Mouse (Mus musculus) heart, adult 8-10 months (tissue): ENCODE results near the gene Stim2. TPM values are rescaled to one million over a fixed set of nuclear protein-coding genes. Genes with fewer than 3 reads are reported as not detected.

Experiments
- DNase-seq: peaks from one replicate; pipeline ENCODE4 v3.0.0; 2022; ENCODE audit warnings: low spot score
- total RNA-seq, 4 experiments: library from RNA; stranded (reverse); gene quantifications; 2 replicates each; pipeline ENCODE4 v1.2.4; 2022

Gene Stim2
- total RNA-seq, 4 experiments from 2014 or later, result 11.8 to 15.7 (median 14.7) TPM

DNA sequence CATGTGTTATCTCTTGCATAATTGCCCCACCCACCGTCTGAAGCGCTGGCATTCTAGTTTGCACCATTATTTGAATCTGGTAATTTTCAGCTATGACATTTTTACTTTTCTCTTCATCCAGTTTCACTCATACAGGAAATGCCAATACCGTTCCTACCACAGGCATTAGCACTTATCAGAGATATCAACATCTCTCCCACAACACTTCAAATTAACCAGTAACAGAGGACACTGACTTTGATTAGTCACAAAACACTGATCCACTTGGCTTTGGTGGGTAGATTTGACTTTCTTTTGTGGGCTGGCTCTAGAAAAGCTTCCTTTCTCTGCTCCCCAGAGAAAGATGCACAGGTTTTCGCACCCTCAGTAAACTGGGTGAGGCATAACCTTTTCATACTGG lies 3.7 kb upstream of the Stim2 start:
- DNase-seq, result no peak

DNA sequence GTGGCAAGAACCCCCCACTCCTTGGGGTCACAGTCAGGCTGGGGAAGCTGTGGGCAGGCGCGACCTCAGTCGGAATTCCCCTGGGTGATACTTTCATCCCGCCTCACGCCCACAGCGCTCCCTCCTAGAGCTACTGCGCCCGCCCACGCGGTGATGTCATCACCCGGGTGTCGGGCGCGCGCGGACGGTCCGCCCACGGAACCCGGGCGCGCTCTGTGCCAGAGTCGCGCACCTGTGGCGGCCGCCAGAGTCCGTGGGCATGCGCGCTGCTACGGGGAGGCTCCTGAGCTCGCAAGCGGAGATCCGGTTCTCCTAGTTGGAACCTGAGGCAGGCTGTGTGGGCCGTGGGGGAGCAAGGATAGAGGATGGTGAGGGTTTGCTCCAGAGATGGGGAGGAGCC lies 3.0 kb upstream of the Stim2 start:
- DNase-seq, result peak; percentile 73

DNA sequence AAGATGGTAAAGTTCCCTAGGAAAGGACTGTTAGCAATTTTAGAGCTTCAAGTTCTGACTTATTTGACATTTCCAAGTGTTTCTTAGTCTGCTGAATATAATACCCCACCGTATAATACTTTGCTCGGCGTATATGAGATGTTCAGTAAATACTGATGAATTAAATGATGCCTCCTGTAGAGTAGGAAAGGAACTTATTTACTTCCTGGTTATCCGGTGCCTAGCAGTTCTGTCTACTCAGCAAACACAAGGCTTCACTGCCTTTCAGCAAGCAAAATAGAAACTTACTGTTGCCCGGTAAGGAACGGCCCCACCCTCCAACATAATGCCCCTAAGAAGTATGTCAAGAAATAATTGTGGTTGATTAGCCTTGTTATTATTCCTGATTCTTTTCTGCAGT lies 1.5 kb upstream of the Stim2 start:
- DNase-seq, result no peak

DNA sequence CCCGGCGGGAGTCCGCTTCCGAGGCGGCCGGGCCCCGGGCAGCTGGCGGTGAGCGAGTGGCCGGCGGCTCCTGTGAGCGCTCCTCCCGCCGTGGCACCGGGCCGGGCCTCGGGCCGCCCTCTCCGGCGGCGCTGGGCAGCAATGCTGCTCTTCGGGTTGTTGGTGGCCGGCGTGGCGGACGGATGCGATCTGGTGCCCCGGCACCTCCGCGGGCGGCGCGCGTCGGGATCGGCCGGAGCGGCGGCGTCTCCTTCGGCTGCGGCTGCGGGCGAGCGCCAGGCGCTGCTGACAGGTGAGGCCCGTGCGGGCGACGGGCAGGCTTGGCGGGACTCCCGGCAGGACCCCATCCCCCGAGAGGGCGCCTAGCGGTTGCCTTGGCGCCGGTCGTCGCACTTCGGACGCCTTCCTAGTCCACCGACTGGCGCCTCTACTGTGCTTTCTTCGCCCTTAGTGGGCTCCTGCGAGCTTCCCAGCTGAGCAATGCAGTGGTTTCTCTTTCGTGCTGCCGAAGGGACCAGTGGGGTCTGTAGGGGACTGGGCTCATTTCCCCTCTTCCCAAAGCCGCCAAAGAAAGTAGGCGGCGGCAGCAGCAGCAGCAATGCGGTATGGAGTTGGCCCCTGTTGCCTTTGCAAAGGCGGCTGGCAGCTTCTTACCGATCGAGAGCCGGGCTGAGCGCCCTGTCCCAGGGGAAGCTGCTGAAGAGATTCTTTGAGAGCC lies 603 bp downstream of the Stim2 start:
- peak; percentile 48 for DNase-seq

DNA sequence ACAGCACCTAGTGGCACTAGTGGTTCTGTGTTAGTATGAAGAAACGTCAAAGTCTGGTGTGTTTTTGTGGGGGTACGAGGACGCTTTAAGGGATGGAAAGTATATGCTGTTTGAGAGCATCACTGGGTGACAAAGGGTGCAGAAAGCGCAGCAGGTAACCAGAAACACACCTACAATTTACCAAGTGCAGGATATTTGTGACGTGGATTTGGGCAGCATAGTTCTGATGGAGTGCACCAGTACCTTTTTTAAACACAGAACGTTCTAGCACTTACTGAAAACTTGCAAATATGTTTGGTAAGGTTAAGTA lies 1.1 kb downstream of the Stim2 start:
- DNase-seq, result no peak

DNA sequence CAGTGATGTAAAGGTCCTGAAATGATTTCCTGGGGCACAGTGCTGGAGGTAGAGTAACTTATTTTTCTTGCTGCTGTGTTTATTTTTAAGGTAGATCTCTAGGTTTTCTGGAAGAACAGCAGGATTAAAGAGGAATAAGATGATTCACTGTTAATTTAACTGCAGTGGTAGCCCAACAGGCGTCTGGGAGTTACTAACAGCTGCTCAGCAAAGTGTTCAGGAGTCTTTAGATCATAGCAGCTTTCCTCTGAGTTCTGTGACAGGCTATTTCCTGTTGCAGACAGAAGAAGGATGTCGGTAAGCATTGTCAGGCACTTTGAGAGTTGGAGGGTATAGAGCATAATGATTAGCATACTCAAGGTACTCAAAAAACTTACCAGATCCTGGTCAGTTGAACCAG lies 1.5 kb downstream of the Stim2 start:
- no peak for DNase-seq

DNA sequence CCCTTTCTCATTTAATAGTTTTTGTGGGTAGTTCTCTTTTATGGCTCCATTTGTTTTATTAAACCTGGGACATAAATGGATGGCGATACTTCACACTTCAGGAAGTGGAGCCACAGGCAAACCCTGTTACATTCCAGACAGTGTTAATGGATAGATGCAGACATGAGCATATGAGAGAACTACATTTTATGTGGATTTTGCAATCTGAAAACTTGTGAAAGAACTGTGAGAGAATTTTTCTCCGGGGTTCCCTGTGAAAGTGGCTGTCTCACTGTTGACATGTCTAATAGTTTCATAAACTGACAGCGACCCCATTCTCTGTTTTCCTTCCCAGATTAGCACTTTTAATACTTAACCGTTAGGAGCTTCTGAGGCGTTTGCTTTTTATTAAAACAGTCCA lies 2.7 kb downstream of the Stim2 start:
- no peak for DNase-seq

DNA sequence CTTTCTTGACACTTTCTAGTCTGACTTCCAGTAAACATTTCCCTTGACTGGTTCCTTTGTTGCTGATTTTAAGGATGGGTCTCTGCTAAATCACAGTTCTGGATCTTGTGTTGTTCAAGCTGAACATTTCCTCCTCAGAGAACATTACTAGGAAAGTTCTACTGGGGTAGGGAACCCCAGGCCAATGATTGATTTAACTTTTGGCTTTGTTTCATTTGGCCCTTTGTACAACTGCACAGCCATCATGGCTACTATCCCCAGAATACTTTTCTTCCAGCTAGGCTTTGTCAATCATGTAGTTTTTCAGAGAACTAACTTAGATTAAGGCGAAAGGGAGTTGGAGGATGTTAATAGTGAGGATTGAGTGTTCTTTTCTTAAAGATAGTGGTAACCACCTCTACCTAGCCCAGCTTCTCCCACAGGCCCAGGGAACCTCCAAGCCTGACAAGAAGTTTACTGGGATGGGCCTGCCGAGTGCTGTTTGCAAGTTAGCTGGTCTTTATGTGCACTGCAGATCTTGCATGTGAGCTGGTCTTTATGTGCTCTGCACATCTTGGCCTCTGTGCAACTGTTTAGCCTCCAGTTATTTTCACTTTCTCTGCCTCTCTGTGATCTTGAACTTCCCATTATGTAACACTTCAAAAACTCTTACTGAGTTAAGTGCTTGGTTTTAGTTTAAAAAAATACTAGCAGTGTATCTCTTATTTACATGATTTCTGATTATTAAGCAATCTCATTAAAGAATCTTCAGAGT lies 7.0 kb downstream of the Stim2 start:
- no peak for DNase-seq

DNA sequence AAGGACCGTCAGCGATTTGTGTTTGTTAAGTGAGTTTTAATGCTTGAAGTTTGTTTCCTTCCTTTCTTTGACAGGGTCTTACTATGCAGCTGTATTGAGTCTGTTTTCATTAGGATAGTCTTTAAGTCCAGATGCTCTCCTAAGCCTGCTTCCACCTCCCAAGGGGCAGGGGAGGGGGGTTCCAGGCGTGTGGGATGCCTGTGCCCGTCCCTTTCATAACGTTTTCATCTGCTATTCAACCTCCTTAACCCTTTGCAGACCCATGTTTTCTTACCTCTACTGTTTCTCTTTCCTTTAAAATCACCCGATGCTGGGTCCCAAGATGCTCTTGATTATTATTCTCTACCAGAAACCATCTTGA lies 7.5 kb downstream of the Stim2 start:
- no peak for DNase-seq

DNA sequence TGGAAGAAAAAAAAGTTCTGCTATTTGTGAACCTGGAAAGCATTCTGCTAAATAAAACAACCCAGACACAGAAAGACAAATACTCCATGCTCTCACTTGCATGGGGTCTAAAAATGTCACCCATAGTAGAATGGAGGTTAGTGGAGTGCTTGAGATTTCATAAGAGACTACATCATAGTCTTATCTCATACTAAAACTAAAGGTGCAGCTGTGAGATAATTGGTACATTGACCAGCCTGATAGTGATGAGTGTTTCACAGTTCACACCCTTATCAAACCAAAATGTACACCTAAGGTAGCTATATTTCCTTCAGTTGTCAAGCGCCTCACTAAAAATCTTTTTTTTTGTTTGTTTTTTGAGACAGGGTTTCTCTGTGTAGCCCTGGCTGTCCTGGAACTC lies 8.5 kb downstream of the Stim2 start:
- DNase-seq, result no peak

DNA sequence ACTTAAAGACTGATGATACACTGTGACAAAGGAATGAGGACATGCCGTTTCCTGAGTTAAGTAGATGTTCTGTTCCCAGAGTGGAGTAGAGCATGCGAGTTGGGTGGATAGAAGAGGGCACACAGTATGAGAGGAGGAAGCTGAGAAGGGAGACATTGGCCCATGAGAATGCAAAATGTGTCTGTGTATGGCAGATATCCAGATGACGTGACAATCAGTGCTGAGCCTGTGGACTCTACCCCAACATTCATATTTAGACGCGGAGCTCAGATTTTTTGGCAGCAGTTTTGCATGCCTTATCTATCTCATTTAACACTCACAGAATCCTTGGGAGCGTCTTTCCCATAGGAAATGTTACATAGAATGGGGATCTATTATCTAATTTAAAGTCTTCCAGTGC lies 9.3 kb downstream of the Stim2 start:
- no peak for DNase-seq

DNA sequence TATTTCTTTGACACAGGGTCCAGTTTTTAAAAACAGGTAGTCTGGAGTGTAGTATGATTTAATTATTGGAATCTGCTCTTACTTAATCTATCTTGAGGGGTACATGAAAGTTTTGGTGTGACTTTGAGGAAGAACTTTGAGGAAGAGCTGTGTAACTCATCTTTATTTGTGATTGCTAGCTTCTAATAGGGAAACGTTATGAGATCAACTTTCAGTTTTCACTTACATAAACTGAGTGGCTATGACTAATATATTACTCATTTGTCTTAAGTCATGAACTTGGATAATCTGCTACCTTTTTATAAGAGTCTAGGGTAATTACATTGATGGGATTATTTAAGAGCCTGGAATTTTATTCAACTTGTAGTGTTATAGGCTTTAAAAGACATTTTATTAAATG lies 15.0 kb downstream of the Stim2 start:
- no peak for DNase-seq

DNA sequence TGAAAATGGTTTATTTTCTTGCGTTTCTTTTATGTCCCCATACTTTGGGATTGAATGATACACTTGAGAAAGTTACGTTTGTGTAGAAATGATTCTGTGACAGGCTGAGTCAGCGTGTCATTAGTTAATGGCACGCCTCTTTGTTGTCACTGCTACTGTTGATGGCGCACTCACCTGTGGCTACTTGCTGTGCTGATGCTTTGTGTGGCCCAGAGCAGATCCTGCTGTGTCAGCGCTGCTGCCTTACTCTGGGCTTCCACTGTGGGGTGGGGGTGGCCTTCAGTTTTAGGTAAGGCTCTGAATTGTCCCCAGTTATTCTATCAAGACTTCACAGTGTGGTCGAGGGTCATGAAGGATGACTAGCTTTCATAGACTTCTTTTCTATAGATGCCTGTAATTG lies 18.8 kb downstream of the Stim2 start:
- DNase-seq, result no peak

DNA sequence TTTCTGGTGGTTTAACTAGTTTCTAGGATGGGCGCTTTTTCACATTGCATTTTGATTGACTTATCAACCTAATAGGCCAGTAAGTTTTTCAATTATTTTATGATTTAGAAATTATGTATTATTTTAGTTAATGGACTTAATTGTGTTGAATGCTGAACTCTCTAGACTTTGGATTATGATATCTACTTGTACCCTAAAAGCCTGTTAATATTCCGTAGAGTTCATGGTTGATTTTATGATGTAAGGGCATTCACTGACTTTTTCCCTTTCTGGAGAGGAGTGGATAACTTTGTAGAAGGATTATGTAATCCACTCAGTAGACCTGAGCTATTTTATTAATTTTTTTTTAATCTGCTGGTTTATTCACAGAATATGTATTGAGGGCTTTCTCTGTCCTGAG lies 20.6 kb downstream of the Stim2 start:
- no peak for DNase-seq

DNA sequence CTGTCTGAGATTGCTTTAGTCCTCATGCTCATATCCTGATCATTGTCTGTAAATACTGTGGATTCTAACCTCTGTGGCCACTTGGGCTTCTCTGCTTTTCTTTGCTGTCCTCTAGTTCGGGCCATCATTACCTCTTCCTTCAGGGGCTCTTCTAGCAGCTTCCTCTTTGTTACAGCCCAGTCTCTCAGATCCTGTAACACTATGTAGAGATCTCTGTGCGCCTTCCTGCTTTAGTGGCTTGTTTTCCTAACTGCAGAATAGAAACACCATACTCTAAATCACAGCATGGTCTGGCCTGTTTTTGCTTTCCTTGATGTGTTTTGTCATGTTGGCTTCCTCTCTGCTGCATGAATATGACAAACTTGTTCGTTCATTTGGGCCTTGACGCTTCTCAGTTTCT lies 21.2 kb downstream of the Stim2 start:
- no peak for DNase-seq

DNA sequence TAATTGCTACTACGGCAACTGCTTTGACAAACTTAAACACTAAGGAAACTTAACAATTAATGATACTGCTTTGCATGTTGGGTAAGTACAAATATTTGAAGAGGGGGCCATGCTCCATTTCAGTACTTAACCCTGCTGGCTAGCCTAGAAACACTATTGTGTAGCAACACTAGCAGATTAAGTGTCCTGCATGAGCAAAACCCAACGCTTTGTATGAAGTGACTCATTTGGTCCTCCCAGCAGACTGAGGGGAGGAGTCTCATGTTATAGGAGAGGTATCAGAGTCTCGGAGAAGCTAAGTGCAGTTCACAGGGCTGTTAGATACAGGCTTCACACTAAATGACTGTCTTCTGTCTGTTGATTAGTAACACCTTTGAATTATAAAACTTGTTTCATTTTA lies 26.3 kb downstream of the Stim2 start:
- DNase-seq, result no peak

DNA sequence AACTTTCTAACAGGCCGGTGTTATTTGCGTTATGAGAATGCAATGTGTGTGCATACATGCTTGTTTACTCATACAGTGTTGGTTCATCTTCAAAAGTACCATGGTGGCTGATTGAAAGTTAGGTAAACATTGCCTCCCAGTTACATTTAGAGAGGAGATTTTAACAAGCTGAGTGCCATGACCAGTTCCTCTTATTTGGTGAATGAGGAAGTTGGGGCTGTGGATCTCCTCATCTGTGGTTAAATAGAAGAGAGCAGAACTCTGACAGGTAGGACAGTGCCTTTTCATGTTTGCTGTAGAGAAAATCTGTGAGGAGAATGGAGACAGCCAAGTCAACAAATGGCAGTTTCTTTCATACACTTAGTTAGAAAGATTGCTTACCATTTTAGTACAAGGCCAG lies 27.3 kb downstream of the Stim2 start:
- no peak for DNase-seq

DNA sequence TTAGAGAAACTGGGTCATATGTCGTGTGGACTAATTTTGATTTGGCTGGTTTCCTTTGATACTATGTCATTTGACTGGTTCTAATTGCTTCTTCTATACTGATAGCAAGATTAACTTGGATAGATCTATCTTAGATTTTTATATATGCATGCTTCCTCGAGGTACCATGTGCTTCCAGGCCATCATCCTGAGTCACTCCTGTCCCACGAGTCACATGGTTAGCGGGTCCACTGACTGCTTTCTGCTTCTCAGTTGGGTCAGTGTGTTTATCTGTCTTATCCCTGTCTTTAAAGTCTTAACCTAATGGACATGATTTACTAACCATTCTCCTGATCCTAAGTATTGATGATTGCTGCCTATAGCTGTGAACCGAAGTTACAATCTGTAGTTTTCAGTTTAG lies 34.9 kb downstream of the Stim2 start:
- DNase-seq, result no peak

DNA sequence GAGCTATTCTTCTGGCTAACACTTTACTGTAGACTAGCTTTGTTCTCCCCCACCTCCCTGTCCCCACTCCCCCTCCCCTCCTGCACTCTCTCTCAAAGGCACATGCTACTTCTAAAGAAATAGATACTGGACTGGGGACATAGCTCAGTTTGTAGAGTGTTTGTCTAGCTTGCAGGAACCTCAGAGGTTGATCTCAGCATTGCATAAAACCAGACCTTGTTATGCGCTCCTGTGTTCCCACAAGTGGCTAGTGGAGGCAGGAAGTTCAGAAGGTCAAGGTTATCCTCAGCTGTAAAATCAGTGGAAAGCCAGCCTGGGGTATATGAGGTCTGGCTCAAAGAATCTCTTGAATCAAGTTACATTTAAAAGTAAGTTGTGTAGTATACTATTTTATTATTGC lies 36.4 kb downstream of the Stim2 start:
- DNase-seq, result no peak

DNA sequence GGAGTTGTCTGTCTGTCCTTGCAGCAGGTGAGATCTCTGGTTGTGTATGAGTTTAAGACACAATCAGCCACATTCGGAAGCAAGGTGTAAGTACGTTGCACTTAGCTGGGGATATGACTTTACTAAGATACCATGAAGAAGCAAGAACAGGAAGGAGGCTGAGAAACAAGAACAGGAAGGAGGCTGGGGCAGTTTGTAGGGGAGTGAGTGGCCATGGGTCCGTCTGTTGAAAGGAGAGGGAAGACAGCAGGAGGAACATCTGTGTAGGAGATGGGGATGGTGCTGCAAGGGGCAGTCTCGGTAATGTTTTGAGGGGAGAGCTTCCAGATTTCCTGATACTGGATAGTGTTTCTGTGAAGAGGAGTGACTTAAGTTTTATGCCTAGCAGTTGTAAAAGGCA lies 40.3 kb downstream of the Stim2 start:
- DNase-seq, result no peak

DNA sequence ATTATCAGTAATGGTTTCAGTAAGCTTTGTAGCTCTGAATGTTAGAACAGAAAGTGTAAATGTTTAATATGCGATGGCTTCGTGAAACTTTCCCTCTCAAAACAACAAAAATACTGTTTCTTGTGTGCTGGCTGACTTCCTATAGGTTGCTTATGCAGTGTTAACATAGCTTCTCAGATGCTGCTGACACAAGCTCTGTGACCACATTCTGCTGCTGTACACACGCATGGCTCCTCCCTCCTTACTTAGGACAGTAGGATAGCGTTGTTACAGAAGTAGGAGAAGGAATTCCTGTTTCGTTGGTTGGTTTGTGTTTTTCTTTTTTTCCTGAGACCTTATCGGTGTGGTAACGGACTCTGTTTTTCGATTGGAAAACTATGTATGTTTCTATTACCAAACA lies 42.2 kb downstream of the Stim2 start:
- no peak for DNase-seq

DNA sequence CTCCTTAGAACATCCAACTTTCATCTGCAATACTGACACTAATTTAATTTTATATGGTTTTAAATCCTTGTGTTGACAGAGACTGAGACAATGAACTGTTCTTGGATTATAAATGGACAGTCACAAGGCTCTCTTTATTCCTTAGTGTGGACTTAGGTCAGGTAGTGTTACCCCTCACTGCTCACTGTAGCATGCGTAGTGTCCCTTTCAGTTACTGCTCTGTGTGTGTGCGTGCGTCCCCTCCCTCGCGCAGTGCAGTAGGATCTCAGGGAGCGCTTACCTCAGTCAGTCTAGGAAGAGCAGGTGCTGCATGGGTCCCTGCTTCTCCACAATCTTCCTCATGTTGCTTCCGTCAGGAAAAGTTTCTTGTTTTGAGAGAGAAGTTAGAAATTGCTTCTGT lies 43.7 kb downstream of the Stim2 start:
- no peak for DNase-seq

DNA sequence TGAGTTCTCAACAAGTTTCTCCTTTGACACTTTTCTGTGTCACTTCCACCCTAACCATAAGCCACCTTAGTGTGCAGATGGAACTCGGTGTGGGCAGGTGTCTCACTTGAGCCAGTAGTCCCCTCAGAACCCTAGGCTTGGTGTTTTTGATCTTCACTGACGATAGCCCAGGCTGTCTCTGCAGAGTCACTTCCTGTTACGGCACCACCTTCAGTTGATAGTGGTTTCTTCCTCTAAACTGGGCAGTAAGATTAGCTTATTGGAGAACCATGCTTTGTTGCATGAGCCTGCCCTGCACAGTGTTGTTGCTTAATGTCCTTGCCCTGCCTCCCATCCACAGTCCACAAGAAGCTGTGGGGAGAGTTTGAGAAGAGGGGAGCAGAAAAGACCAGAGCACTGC lies 47.2 kb downstream of the Stim2 start:
- no peak for DNase-seq

DNA sequence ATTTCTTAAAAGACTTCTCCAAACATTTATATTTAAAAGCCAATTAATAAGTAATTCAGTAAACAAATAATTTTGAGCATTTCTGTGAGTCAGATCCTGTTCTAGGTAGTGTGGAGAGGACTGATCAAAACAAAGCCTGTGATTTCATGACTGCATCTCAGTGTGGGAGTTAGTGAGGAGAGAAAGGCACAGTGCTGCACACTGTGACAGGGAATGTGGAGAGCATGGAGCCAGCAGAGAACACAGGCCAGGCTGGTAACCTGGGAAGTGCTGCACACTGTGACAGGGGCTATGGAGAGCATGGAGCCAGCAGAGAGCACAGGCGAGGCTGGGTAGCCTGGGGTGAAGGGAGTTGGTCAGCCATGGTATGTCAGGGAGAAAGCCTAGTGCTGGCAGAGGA lies 48.1 kb downstream of the Stim2 start:
- DNase-seq, result no peak
